Mouse (Mus musculus) cerebellum, adult 2 months (tissue): ENCODE measurements around the gene Syngr4.

ENCODE experiments used
- CTCF ChIP-seq: fragments of 200-500 bp; IDR thresholded peaks from 2 replicates; pipeline ENCODE4 v1.5.1; 2011; ENCODE audit warnings: low read depth, mild to moderate bottlenecking, control low read depth, low read length, moderate library complexity, borderline replicate concordance; ENCODE audit not compliant: insufficient read depth
- POLR2A ChIP-seq: fragments of 200-500 bp; IDR thresholded peaks from 2 replicates; pipeline ENCODE4 v1.6.1; 2011; ENCODE audit warnings: low read length, control low read depth, borderline replicate concordance; ENCODE audit not compliant: insufficient read depth

DNA sequence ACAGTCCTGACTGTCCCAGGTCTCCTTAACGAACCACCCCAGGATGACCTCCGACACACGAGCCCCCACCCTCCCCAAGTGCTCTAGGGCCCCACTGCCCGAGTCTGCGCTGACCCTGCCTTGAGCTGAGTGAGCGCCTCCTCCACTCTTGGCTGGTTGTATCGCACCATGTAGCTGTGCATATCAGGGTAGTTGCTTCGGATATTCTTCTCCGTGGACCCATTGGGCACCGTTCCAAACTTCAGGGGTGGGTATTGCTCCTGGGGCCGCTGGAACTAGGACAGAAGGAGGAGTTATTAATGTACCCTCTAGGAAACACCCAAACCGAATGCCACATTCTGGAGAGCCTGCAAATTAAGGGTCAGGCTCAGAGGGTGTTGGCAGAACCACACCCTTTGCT, 43.4 kb downstream of the Syngr4 start:
- TF ChIP-seq POLR2A (no peak), CTCF (no peak)
